Mouse (Mus musculus): Measurements from ENCODE around the gene Sipa1l1. TPM values are rescaled to one million over a fixed set of nuclear protein-coding genes. Genes with fewer than 3 reads are reported as not detected.
"Not testable (repeated sequence)": the region's sequence is repeated elsewhere in the genome, so short reads cannot be mapped to it uniquely, and the experiment has no call there.

Sipa1l1 gene
- polyA plus RNA-seq, 1 experiment from 2014 or later: 29.4 TPM

DNA sequence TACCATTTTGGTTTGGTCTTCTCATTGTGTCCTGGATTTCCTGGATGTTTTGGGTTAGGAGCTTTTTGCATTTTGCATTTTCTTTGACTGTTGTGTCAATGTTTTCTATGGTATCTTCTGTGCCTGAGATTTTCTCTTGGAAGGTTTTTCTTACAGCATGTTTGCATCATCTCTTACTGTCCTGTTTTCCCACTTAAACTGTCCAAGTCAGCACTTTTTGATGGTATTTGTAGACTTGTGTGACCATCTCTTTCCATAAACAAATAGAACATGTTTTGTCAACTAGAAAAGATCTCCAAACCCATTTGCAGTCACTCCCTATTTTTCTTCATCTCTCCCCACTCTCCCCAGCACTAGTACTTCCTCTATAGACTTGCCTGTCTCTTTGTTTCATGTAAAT is 17.0 kb downstream of the Sipa1l1 start:
- not testable (repeated sequence) for H3K36me3 ChIP-seq; H3K9me3 ChIP-seq; H3K27ac ChIP-seq; H3K27me3 ChIP-seq; H3K4me2 ChIP-seq; H3K9ac ChIP-seq; ATAC-seq (ENCODE audit: borderline replicate concordance, extremely low read depth, low FRiP score, low TSS enrichment); H3K4me3 ChIP-seq
- peaks cover 48% of the 10 kb centered on the region for H3K4me1 ChIP-seq

DNA sequence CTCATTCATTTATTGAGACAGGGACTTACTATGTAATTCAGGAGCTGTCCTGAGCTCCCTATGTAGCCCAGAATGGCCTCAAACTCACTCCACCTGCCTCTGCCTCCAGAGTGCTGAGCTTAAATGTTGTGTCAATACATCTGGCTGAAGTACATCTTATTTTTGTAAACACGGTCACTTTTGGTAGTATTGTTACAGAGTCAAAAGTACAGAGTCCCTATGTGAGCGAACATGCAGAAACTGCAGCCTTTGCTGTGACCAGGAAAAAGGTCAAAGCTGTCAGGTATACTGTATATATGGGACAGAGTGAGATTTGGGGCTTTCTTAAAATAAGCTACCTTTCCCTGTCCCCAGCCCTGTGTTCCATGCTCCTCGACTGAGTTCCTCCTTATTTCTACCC is 17.6 kb downstream of the Sipa1l1 start:
- 59% methylated on average over 3 of the region's 3 CpGs for WGBS
- no peak for ATAC-seq (ENCODE audit: borderline replicate concordance, extremely low read depth, low FRiP score, low TSS enrichment)
- 0 out of 2 replicates have a peak overlapping the region, but pooled peaks have one; percentile 5 for H3K27ac ChIP-seq
- H3K36me3 ChIP-seq: no peaks in the 10 kb centered on the region
- no peaks in the 10 kb centered on the region for H3K27me3 ChIP-seq
- H3K4me3 ChIP-seq: no peak overlapping the region
- H3K9ac ChIP-seq: no peak overlapping the region
- H3K4me1 ChIP-seq: peaks cover 52% of the 10 kb centered on the region
- no peaks in the 10 kb centered on the region for H3K9me3 ChIP-seq
- no peak overlapping the region for H3K4me2 ChIP-seq

DNA sequence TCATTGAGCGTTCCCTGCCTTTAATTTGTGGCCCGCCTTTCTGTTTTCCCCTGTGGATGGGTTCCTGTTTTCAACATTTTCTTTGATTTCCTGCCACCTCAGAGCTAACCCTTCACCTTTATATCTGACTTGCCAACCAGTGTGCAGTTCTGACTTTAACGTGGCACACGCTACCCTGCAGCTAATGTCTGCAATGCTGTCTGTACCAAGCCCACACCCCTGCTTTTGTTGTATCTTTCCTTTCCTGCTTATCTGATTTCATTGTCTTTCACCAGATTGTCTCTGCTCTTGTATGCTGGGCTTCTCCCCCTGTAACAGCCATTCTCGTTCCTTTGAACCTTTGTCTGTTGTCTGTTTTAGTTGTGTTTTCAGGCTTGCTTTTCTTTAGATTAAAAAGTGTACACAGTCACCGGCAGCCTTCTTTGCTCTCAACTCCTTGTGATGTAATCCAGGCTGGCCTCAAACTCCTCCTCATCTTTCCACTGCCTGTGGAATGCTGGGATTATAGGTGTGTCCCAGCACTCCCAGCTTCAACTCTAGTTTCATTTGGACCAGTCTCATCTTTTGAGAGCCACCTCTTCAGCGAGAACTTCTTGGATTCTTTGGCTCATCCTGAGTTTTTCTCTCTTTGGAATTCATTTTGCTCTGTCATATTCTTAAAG is 18.2 kb downstream of the Sipa1l1 start:
- Histone ChIP-seq H3K4me3 (no peak overlapping the region), H3K9me3 (no peaks in the 10 kb centered on the region), H3K36me3 (no peaks in the 10 kb centered on the region), H3K4me1 (peaks cover 58% of the 10 kb centered on the region), H3K4me2 (no peak overlapping the region), H3K9ac (no peak overlapping the region), H3K27me3 (no peaks in the 10 kb centered on the region), H3K27ac (0 out of 2 replicates have a peak overlapping the region, but pooled peaks have one; percentile 5)
- no peak for ATAC-seq (ENCODE audit: borderline replicate concordance, extremely low read depth, low FRiP score, low TSS enrichment)
- WGBS: 48% methylated on average over 7 of the region's 7 CpGs

DNA sequence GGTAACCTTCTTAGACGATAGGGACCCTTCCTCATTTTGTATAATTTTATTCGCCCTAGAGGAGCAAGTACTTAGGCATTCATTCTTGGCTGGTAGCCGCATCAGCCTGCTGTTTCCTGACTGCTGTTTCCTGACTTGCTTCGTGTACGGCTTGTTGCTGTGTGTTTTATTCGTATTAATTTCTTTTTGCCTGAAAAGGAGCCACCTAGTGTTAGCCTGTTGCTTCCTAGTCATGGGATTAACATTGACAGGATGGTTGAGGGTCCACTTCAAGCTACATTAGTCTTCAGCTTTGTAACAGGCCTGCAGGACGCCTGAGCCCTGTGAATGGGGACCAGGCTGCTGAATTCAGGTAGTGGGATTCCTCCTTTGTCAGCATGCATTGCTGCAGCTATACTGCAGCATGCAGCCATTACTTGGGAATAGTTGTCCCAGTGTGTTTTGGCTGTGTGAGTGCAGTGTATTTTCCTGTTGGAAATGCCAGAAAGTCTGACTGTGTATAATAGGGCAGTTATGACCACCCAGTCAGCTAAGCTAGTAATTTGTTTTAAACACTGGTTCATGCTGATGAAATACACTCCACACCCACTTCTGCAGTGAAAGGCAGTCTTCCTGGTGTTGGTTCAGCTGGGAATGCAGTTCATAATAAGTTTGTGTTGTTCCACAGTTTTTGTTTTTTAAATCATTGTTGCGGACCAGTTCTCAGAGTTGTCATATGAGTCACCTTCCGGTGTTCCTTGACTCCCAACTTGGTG is 19.4 kb downstream of the Sipa1l1 start:
- H3K36me3 ChIP-seq: no peaks in the 10 kb centered on the region
- 42% methylated on average over 9 of the region's 9 CpGs for WGBS
- no peak overlapping the region for H3K4me3 ChIP-seq
- no peaks in the 10 kb centered on the region for H3K27me3 ChIP-seq
- H3K4me1 ChIP-seq: peaks cover 69% of the 10 kb centered on the region
- no peak overlapping the region for H3K4me2 ChIP-seq
- ATAC-seq (ENCODE audit: borderline replicate concordance, extremely low read depth, low FRiP score, low TSS enrichment): peak; percentile 53; the same call in 1 of the 2 replicates
- H3K9me3 ChIP-seq: no peaks in the 10 kb centered on the region
- peak overlapping the region; percentile 76 for H3K27ac ChIP-seq
- H3K9ac ChIP-seq: no peak overlapping the region

DNA sequence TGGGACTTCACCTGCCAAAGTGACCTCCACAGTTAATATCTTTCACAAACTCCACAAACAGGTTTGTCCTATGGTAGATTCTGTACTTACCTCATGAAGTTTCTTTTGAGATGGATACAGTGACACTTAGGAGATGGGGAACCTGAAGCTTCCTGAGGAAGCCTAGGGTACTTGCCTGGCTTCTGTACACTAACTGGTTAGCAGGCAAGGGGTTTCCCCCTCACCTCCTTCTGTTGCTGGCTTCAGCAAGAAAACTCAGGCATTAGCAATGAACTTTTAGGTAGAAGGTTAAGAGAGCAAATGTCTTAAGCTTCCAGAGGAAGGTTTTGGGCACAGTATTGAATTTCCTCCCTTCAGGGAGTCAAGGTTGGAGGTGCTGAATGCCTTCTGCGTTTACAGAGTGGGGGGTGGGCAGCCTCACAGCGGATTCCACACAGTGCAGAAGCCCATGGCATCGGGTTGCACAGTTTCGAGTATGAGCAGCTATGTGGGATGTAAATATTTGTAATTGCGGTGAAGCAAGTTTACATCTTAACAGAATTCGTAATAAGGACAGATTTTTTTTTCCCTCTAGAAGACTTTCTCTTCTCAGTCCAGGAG is 20.1 kb downstream of the Sipa1l1 start:
- WGBS: 8% methylated on average over 6 of the region's 6 CpGs
- H3K27ac ChIP-seq: peak overlapping the region; percentile 76
- H3K4me3 ChIP-seq: no peak overlapping the region
- H3K9me3 ChIP-seq: no peaks in the 10 kb centered on the region
- peak overlapping the region; percentile 33 for H3K4me2 ChIP-seq
- no peak overlapping the region for H3K9ac ChIP-seq
- H3K27me3 ChIP-seq: no peaks in the 10 kb centered on the region
- H3K36me3 ChIP-seq: no peaks in the 10 kb centered on the region
- peaks cover 70% of the 10 kb centered on the region for H3K4me1 ChIP-seq
- peak; percentile 71; the same call in 1 of the 2 replicates for ATAC-seq (ENCODE audit: borderline replicate concordance, extremely low read depth, low FRiP score, low TSS enrichment)

DNA sequence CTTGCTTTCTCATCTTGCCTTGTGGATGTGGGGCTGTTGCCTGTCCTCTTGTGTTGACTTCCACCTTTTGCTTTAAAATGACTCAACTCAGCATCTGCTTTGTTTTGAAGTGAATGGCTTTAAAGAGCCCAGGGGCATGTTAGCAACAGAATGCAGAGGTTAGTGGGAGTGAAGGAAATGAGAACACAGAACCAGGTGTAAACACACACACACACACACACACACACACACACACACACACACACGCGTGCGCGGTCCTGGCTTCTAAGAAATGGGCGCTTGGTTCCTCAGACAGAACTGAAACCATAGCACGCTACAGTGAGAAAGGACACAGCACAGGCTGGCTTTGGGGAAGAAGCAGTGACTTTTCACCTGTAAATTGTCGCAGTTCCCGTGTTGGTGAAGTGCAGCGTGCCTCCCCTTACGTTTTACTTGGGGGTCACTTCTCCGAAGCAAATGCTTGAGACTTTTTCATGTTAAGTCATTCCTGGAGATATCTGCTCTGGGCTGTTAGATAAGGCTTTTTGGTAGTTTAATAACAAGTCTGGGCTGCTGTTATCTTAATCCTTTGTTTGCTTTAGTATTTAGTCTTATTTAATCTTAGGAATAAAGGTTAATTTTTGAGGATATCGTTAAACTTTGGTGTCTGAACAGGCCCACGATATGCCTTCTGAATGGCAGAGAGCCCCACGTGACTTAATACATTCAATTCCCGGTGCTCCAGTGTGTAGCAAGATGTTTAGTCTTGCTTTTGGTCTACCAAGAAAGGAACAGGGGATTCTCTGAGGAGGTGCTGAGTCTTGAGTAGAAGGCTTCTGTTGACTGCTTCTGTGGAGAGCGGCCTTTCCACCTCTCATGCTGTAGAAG is 20.8 kb downstream of the Sipa1l1 start:
- Histone ChIP-seq H3K4me1 (peaks cover 74% of the 10 kb centered on the region), H3K4me2 (peak overlapping the region; percentile 33)
- WGBS: 46% methylated on average over 16 of the region's 16 CpGs

DNA sequence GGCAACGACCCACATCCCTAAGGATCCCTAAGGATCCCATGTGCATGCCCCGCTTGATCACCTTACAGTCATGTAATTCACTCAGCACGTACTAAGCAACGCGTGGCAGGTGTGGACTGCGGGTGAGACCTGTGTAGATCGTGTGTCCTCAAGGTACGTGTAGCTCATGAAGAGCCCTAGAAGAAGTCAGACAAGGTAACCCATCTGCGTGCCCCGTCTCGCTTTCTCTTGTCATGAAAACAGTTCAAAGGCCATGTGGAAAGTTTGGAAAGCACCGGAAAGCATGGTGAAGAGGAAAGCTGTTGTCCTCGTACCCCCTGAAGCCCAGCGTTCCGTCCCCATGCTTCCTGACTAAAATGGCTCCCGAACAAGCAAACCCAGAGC is 21.5 kb downstream of the Sipa1l1 start:
- Histone ChIP-seq H3K9me3 (no peaks in the 10 kb centered on the region), H3K4me1 (peaks cover 79% of the 10 kb centered on the region), H3K9ac (no peak overlapping the region), H3K36me3 (no peaks in the 10 kb centered on the region), H3K27ac (peak overlapping the region; percentile 76), H3K4me3 (no peak overlapping the region), H3K27me3 (no peaks in the 10 kb centered on the region), H3K4me2 (no peak overlapping the region)
- WGBS: 76% methylated on average over 16 of the region's 16 CpGs
- ATAC-seq (ENCODE audit: borderline replicate concordance, extremely low read depth, low FRiP score, low TSS enrichment): no peak

More for the DNA sequence above, 20.8 kb downstream of the Sipa1l1 start:
- H3K27me3 ChIP-seq: no peaks in the 10 kb centered on the region
- H3K36me3 ChIP-seq: no peaks in the 10 kb centered on the region
- H3K9ac ChIP-seq: no peak overlapping the region
- H3K27ac ChIP-seq: peak overlapping the region; percentile 76
- H3K9me3 ChIP-seq: no peaks in the 10 kb centered on the region
- H3K4me3 ChIP-seq: no peak overlapping the region
- ATAC-seq (ENCODE audit: borderline replicate concordance, extremely low read depth, low FRiP score, low TSS enrichment): no peak

DNA sequence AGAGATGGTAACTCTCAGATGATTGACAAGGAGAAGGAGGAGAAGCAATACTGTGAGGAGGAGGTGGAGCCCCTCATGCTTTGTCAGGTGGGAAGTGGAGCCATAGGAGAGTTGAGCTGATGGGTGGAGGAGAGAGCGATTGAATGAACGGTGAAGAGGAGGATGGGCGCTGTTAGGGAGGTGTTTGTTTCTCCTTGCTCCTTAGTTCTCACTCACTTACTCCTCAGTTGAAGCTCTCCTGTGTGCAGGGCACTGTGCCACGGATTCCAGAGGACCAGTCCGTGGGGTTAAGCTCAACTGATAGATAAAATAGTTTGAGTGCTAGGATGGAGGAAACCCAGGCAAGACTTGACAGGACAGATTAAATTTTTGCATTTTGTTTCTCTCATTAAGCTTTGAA is 22.6 kb downstream of the Sipa1l1 start:
- Histone ChIP-seq H3K4me1 (peaks cover 84% of the 10 kb centered on the region), H3K27ac (no peak overlapping the region)

DNA sequence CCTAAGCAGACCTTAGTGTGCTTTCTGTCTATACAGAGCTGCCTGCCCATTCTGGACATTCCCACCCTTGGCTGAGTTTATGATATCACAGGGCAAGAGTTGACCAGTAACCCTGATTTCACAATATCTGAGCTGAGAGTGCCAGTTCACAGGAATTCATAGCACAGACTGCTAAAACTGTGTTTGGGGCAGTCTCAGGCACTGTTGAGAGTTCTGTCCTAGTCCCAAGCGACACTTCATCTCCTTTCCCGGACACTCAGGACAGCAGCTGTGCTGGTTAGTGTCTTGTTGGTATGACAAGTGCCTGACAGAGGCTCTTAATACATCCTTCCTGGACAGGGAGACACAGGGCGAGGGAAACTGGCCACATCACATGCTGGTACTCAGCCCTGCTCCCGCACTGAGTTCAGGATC is 23.5 kb downstream of the Sipa1l1 start:
- H3K27ac ChIP-seq: no peak overlapping the region
- H3K4me3 ChIP-seq: no peak overlapping the region
- H3K9me3 ChIP-seq: no peaks in the 10 kb centered on the region
- peaks cover 84% of the 10 kb centered on the region for H3K4me1 ChIP-seq
- no peak for ATAC-seq (ENCODE audit: borderline replicate concordance, extremely low read depth, low FRiP score, low TSS enrichment)
- H3K9ac ChIP-seq: no peak overlapping the region
- no peak overlapping the region for H3K4me2 ChIP-seq
- WGBS: 50% methylated on average over 4 of the region's 4 CpGs
- no peaks in the 10 kb centered on the region for H3K36me3 ChIP-seq
- no peaks in the 10 kb centered on the region for H3K27me3 ChIP-seq

More for the DNA sequence above, 22.6 kb downstream of the Sipa1l1 start:
- Histone ChIP-seq H3K27me3 (no peaks in the 10 kb centered on the region), H3K36me3 (no peaks in the 10 kb centered on the region), H3K9me3 (no peaks in the 10 kb centered on the region), H3K4me2 (no peak overlapping the region), H3K4me3 (no peak overlapping the region), H3K9ac (no peak overlapping the region)
- no peak for ATAC-seq (ENCODE audit: borderline replicate concordance, extremely low read depth, low FRiP score, low TSS enrichment)
- 44% methylated on average over 5 of the region's 5 CpGs for WGBS

DNA sequence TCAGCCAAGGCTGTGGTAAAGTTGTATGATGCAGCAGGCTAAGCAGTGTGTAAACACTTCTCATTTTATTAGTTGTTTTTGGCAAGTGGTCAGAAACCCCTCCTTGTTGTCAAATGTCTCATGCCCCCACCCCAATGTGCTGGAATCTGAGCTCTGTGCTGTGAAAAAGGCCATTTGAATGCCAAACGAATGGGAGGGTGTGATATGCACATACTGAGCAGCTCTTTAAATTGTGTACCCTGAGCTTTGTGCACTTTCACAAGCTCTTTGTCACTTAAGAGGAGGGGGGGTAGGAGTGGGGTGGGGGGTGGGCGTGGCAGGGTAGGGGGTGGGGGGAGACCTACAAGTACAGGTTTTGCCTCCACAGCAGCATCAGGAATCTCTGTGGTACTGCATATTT is 24.4 kb downstream of the Sipa1l1 start:
- no peaks in the 10 kb centered on the region for H3K27me3 ChIP-seq
- no peaks in the 10 kb centered on the region for H3K9me3 ChIP-seq
- WGBS: 53% methylated on average over 2 of the region's 2 CpGs
- H3K4me3 ChIP-seq: no peak overlapping the region
- ATAC-seq (ENCODE audit: borderline replicate concordance, extremely low read depth, low FRiP score, low TSS enrichment): no peak
- H3K27ac ChIP-seq: no peak overlapping the region
- H3K4me1 ChIP-seq: peaks cover 80% of the 10 kb centered on the region
- H3K36me3 ChIP-seq: no peaks in the 10 kb centered on the region
- H3K4me2 ChIP-seq: no peak overlapping the region
- no peak overlapping the region for H3K9ac ChIP-seq

DNA sequence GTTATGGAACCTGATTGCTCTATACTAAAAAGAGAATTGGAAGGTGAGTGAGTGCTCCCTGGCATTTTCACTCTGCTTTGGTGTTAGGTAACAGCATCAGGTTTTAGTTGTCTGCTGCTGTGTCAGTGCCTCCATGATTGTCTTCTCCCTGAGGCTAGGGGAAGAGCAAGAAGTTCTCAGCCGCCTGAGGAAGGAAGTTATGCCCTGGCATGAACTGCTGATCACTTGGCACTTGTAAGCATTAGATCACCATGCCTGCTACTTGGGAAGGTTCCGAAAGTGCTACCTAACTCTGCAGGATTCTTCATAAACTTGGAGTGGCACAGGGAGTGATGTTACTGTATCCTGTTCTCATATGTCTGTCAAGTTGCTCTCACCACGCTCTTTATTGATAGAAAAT is 25.8 kb downstream of the Sipa1l1 start:
- no peak overlapping the region for H3K4me3 ChIP-seq
- H3K27ac ChIP-seq: no peak overlapping the region
- peaks cover 66% of the 10 kb centered on the region for H3K4me1 ChIP-seq
- H3K36me3 ChIP-seq: no peaks in the 10 kb centered on the region
- no peaks in the 10 kb centered on the region for H3K9me3 ChIP-seq
- WGBS: 67% methylated on average over 3 of the region's 3 CpGs
- H3K4me2 ChIP-seq: no peak overlapping the region
- no peak overlapping the region for H3K9ac ChIP-seq
- H3K27me3 ChIP-seq: no peaks in the 10 kb centered on the region
- ATAC-seq (ENCODE audit: borderline replicate concordance, extremely low read depth, low FRiP score, low TSS enrichment): no peak

Data from lung, embryonic 15.5 days (tissue).